Mouse (Mus musculus): ENCODE results near the gene Polr2c.
A peak's percentile ranks its signal among the peaks of the same experiment; 100 is the strongest.

DNA sequence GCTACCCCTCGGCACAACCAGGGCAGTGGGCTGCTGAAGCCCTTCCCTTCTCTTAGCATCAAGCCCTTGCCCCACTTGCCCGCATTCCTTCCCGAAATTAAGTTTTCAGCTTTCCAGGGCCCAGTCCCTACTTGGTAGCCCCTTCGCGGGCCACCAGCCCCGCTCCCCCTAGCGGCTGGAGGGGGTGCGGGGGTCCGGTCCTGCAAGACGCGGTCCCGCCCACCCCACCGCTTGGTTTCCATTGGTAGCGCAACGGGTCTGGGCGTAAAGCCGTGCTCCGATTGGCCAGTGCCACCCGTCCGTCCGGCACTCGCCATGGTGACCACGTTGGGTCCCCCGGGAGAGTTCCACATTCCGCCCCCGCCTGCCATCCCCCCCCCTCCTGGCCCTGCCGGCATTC lies 60.1 kb downstream of the Polr2c start:
- TF ChIP-seq CTCF (IDR thresholded peaks at IDR 0.05; ENCODE audit: low read depth) (peak; percentile 82), EP300 (optimal IDR thresholded peaks at IDR 0.05) (no peak)

All from stomach, postnatal 0 days (tissue).